1 mouse cellular context compared by ENCODE assay signal in genomic region chr5:107700873-107701272, GRCm38 (mm10).
TF ChIP-seq lines count a peak whose summit lies in the region.

No protein-coding gene starts in this region.

TF ChIP-seq in MEL, 35 proteins besides CTCF, POLR2A, EP300 and RAD21 (continued from another document):
- no peak for TF ChIP-seq E2F4 (IDR thresholded peaks at IDR 0.05; ENCODE audit: borderline replicate concordance, low read depth, low read length)
- TF ChIP-seq MEF2A (IDR thresholded peaks at IDR 0.05; ENCODE audit: extremely low read depth, insufficient replicate concordance, low read depth, low read length, poor library complexity, severe bottlenecking): peak; percentile 57; the same call in 1 of the 2 replicates
- no peak for TF ChIP-seq CHD1 (IDR thresholded peaks at IDR 0.05; ENCODE audit: low read depth, low read length)
- no peak for TF ChIP-seq TBP (IDR thresholded peaks at IDR 0.05; ENCODE audit: low read depth, low read length)
- peak; percentile 88 for TF ChIP-seq TAL1 (IDR thresholded peaks at IDR 0.05; ENCODE audit: low read length)
- TF ChIP-seq USF2 (IDR thresholded peaks at IDR 0.05; ENCODE audit: borderline replicate concordance in 1 of 2, insufficient read depth in 1 of 2, low read depth in 1 of 2, low read length in 2 of 2): no peak
- TF ChIP-seq MAX (IDR thresholded peaks at IDR 0.05; ENCODE audit: low read length): no peak
- no peak for TF ChIP-seq MYC (IDR thresholded peaks at IDR 0.05; ENCODE audit: low read depth, low read length)
- TF ChIP-seq NELFE (IDR thresholded peaks at IDR 0.05; ENCODE audit: low read depth, low read length): no peak
- 0 out of 2 replicates have a peak, but pooled peaks have one; percentile 20 for TF ChIP-seq MAZ (IDR thresholded peaks at IDR 0.05; ENCODE audit: low read depth, low read length)
- TF ChIP-seq CHD2 (IDR thresholded peaks at IDR 0.05; ENCODE audit: low read length): no peak
- TF ChIP-seq RCOR1 (IDR thresholded peaks at IDR 0.05; ENCODE audit: low read depth, low read length): peak; percentile 93
- TF ChIP-seq USF1 (IDR thresholded peaks at IDR 0.05; ENCODE audit: low read depth, low read length): no peak
- TF ChIP-seq ETS1 (IDR thresholded peaks at IDR 0.05; ENCODE audit: low read depth, low read length): peak; percentile 86
- TF ChIP-seq GATA1 (IDR thresholded peaks at IDR 0.05; ENCODE audit: low read depth, low read length): peak; percentile 88
- no peak for TF ChIP-seq ZKSCAN1 (IDR thresholded peaks at IDR 0.05; ENCODE audit: low read depth, low read length)
- no peak for TF ChIP-seq UBTF (IDR thresholded peaks at IDR 0.05; ENCODE audit: borderline replicate concordance, insufficient read depth, low read depth, low read length)
- TF ChIP-seq GABPA (IDR thresholded peaks at IDR 0.05; ENCODE audit: low read depth, low read length): no peak
- 0 out of 2 replicates have a peak, but pooled peaks have one; percentile 65 for TF ChIP-seq BHLHE40 (IDR thresholded peaks at IDR 0.05; ENCODE audit: borderline replicate concordance, low read depth, low read length)
- peak; percentile 51; the same call in 1 of the 2 replicates for TF ChIP-seq MYB (IDR thresholded peaks at IDR 0.05; ENCODE audit: low read depth, low read length)
- no peak for TF ChIP-seq NRF1 (IDR thresholded peaks at IDR 0.05; ENCODE audit: insufficient read depth, low read depth, low read length, poor library complexity, severe bottlenecking)
